Mouse (Mus musculus) hindbrain, embryonic 16.5 days (tissue): Measurements from ENCODE around the gene Ebf1. TPM values are rescaled to one million over a fixed set of nuclear protein-coding genes. Genes with fewer than 3 reads are reported as not detected.

Experiments
- ATAC-seq: fragments of 200-750 bp; cut with Nextera tagmentation; 2 replicates; pipeline ENCODE4 v1.8.0; 2017; ENCODE audit warnings: moderate TSS enrichment, moderate library complexity
- H3K27ac ChIP-seq: fragments of 300-500 bp; sonication (generic); 2 replicates; pipeline ENCODE4 v1.5.1; 2014; ENCODE audit warnings: low read depth, mild to moderate bottlenecking, control low read depth, low read length, moderate library complexity
- H3K27me3 ChIP-seq: fragments of 300-500 bp; sonication (generic); replicated peaks from 2 replicates; pipeline ENCODE4 v1.6.1; 2014; ENCODE audit warnings: low read length; ENCODE audit not compliant: control insufficient read depth, insufficient read depth
- H3K36me3 ChIP-seq: fragments of 300-500 bp; sonication (generic); 2 replicates; pipeline ENCODE4 v1.6.1; 2014; ENCODE audit warnings: mild to moderate bottlenecking, low read length, moderate library complexity, mixed read lengths; ENCODE audit not compliant: control insufficient read depth, insufficient read depth
- H3K4me1 ChIP-seq: fragments of 300-500 bp; sonication (generic); 2 replicates; pipeline ENCODE4 v1.6.1; 2014; ENCODE audit warnings: low read depth, low read length; ENCODE audit not compliant: control insufficient read depth, insufficient read depth
- H3K4me2 ChIP-seq: fragments of 300-500 bp; sonication (generic); 2 replicates; pipeline ENCODE4 v1.6.1; 2014; ENCODE audit warnings: mild to moderate bottlenecking, low read length, control low read depth, moderate library complexity
- H3K4me3 ChIP-seq: fragments of 300-500 bp; sonication (generic); 2 replicates; pipeline ENCODE4 v1.5.1; 2014; ENCODE audit warnings: mild to moderate bottlenecking, low read length, control low read depth, moderate library complexity
- H3K9ac ChIP-seq: fragments of 300-500 bp; sonication (generic); 2 replicates; pipeline ENCODE4 v1.6.1; 2014; ENCODE audit warnings: low read depth, mild to moderate bottlenecking, control low read depth, low read length, moderate library complexity
- H3K9me3 ChIP-seq: fragments of 300-500 bp; sonication (generic); 2 replicates; pipeline ENCODE4 v1.6.1; 2014; ENCODE audit warnings: mild to moderate bottlenecking, low read length, moderate library complexity; ENCODE audit not compliant: control insufficient read depth
- WGBS: fragments of 180-500 bp; shearing (Covaris S2); extraction: QIAGEN DNeasy Blood & Tissue Kit; methylation state at CpG from one replicate; pipeline ENCODE4 v1.1.7; 2014; 5-methylcytosine and 5-hydroxymethylcytosine counted together
- polyA plus RNA-seq: library from polyadenylated mRNA; unstranded; fragments of >200 nt; fragmentation: Nextera tagmentation; extraction: Ambion mirVana; gene quantifications from 2 replicates; pipeline ENCODE4 v1.2.1, GENCODE M21; 2015

Ebf1 gene
- polyA plus RNA-seq, 1 experiment from 2014 or later: 111 TPM

- no peak overlapping the region for H3K9ac ChIP-seq
- H3K27ac ChIP-seq: no peak overlapping the region
- H3K4me1 ChIP-seq: peaks cover 22% of the 10 kb centered on the region
Observed at GRCm38 (mm10) chr11:44902165-44902564, 285.0 kb downstream of the Ebf1 start.

GRCm38 (mm10) chr11:44904121-44904520, 287.0 kb downstream of the Ebf1 start:
- Histone ChIP-seq H3K4me3 (no peak overlapping the region), H3K36me3 (no peaks in the 10 kb centered on the region), H3K4me2 (no peak overlapping the region), H3K27ac (peak overlapping the region; percentile 57; the same call in 1 of the 2 replicates), H3K4me1 (peaks cover 18% of the 10 kb centered on the region), H3K9me3 (no peaks in the 10 kb centered on the region), H3K9ac (no peak overlapping the region), H3K27me3 (no peaks in the 10 kb centered on the region)
- 32% methylated on average over 9 of the region's 9 CpGs for WGBS
- ATAC-seq: no peak

More at GRCm38 (mm10) chr11:44902165-44902564, 285.0 kb downstream of the Ebf1 start:
- H3K4me3 ChIP-seq: no peak overlapping the region
- no peaks in the 10 kb centered on the region for H3K9me3 ChIP-seq
- WGBS: 59% methylated on average over 6 of the region's 6 CpGs
- H3K27me3 ChIP-seq: no peaks in the 10 kb centered on the region
- no peak overlapping the region for H3K4me2 ChIP-seq
- ATAC-seq: no peak
- H3K36me3 ChIP-seq: no peaks in the 10 kb centered on the region

GRCm38 (mm10) chr11:44906456-44906855, 289.3 kb downstream of the Ebf1 start:
- no peaks in the 10 kb centered on the region for H3K9me3 ChIP-seq
- no peak overlapping the region for H3K9ac ChIP-seq
- no peaks in the 10 kb centered on the region for H3K36me3 ChIP-seq
- no peak for ATAC-seq
- no peaks in the 10 kb centered on the region for H3K27me3 ChIP-seq
- H3K4me3 ChIP-seq: no peak overlapping the region
- H3K27ac ChIP-seq: no peak overlapping the region
- peaks cover 9% of the 10 kb centered on the region for H3K4me1 ChIP-seq
- WGBS: 66% methylated on average over 5 of the region's 5 CpGs
- no peak overlapping the region for H3K4me2 ChIP-seq

GRCm38 (mm10) chr11:44911765-44912164, 294.6 kb downstream of the Ebf1 start:
- no peaks in the 10 kb centered on the region for H3K27me3 ChIP-seq
- no peak overlapping the region for H3K9ac ChIP-seq
- WGBS: 37% methylated on average over 1 of the region's 1 CpGs
- H3K4me1 ChIP-seq: no peaks in the 10 kb centered on the region
- no peaks in the 10 kb centered on the region for H3K36me3 ChIP-seq
- H3K4me2 ChIP-seq: no peak overlapping the region
- no peak for ATAC-seq
- no peaks in the 10 kb centered on the region for H3K9me3 ChIP-seq
- H3K27ac ChIP-seq: no peak overlapping the region
- H3K4me3 ChIP-seq: no peak overlapping the region

GRCm38 (mm10) chr11:44913806-44914205, 296.7 kb downstream of the Ebf1 start:
- ATAC-seq: no peak
- H3K27me3 ChIP-seq: no peaks in the 10 kb centered on the region
- no peaks in the 10 kb centered on the region for H3K4me1 ChIP-seq
- 86% methylated on average over 5 of the region's 5 CpGs for WGBS
- H3K36me3 ChIP-seq: no peaks in the 10 kb centered on the region
- no peak overlapping the region for H3K27ac ChIP-seq
- no peak overlapping the region for H3K9ac ChIP-seq
- H3K9me3 ChIP-seq: no peaks in the 10 kb centered on the region
- no peak overlapping the region for H3K4me3 ChIP-seq
- no peak overlapping the region for H3K4me2 ChIP-seq

- no peaks in the 10 kb centered on the region for H3K4me1 ChIP-seq
- H3K27ac ChIP-seq: no peak overlapping the region
Observed at GRCm38 (mm10) chr11:44917059-44917458, 299.9 kb downstream of the Ebf1 start.

GRCm38 (mm10) chr11:44923138-44923537, 306.0 kb downstream of the Ebf1 start:
- Histone ChIP-seq H3K4me1 (no peaks in the 10 kb centered on the region), H3K9ac (no peak overlapping the region), H3K9me3 (no peaks in the 10 kb centered on the region), H3K4me2 (no peak overlapping the region), H3K4me3 (no peak overlapping the region), H3K36me3 (no peaks in the 10 kb centered on the region), H3K27ac (no peak overlapping the region), H3K27me3 (no peaks in the 10 kb centered on the region)
- 84% methylated on average over 3 of the region's 3 CpGs for WGBS
- no peak for ATAC-seq

More at GRCm38 (mm10) chr11:44917059-44917458, 299.9 kb downstream of the Ebf1 start:
- Histone ChIP-seq H3K4me3 (no peak overlapping the region), H3K9me3 (no peaks in the 10 kb centered on the region), H3K36me3 (no peaks in the 10 kb centered on the region), H3K9ac (no peak overlapping the region), H3K27me3 (no peaks in the 10 kb centered on the region), H3K4me2 (no peak overlapping the region)
- WGBS: 69% methylated on average over 8 of the region's 8 CpGs
- ATAC-seq: no peak

GRCm38 (mm10) chr11:44923868-44924508, 306.9 kb downstream of the Ebf1 start:
- no peak overlapping the region for H3K27ac ChIP-seq
- H3K36me3 ChIP-seq: no peaks in the 10 kb centered on the region
- 83% methylated on average over 10 of the region's 10 CpGs for WGBS
- H3K4me1 ChIP-seq: no peaks in the 10 kb centered on the region
- H3K9ac ChIP-seq: no peak overlapping the region
- no peak overlapping the region for H3K4me2 ChIP-seq
- no peaks in the 10 kb centered on the region for H3K9me3 ChIP-seq
- H3K27me3 ChIP-seq: no peaks in the 10 kb centered on the region
- ATAC-seq: no peak
- H3K4me3 ChIP-seq: no peak overlapping the region

GRCm38 (mm10) chr11:44924896-44925295, 307.8 kb downstream of the Ebf1 start:
- 44% methylated on average over 8 of the region's 8 CpGs for WGBS
- Histone ChIP-seq H3K4me3 (no peak overlapping the region), H3K4me1 (no peaks in the 10 kb centered on the region), H3K9ac (no peak overlapping the region), H3K36me3 (no peaks in the 10 kb centered on the region), H3K27ac (no peak overlapping the region), H3K4me2 (no peak overlapping the region), H3K9me3 (no peaks in the 10 kb centered on the region), H3K27me3 (no peaks in the 10 kb centered on the region)
- ATAC-seq: no peak; the same call in 1 of the 2 replicates
